Mouse (Mus musculus): ENCODE data around the gene Arhgdia.
A peak's percentile ranks its signal among the peaks of the same experiment; 100 is the strongest.
"Not testable (repeated sequence)": the region's sequence is repeated elsewhere in the genome, so short reads cannot be mapped to it uniquely, and the experiment has no call there.

Arhgdia gene

GRCm38 (mm10) chr11:120613481-120613972 is 32.1 kb upstream of the Arhgdia start:
- DNase-seq: peak; percentile 89

- DNase-seq: peak; percentile 97
Observed at GRCm38 (mm10) chr11:120612763-120613162, 31.3 kb upstream of the Arhgdia start.

GRCm38 (mm10) chr11:120610477-120611046 is 29.1 kb upstream of the Arhgdia start:
- DNase-seq: peak; percentile 90

- no peak for DNase-seq
Observed at GRCm38 (mm10) chr11:120609250-120609649, 27.8 kb upstream of the Arhgdia start.

- no peak for DNase-seq
Observed at GRCm38 (mm10) chr11:120608241-120609034, 27.0 kb upstream of the Arhgdia start, which contains the start of gene Npb. Gene Npb, plus strand, starts transcription at chr11:120608477.

- no peak for DNase-seq
Observed at GRCm38 (mm10) chr11:120606764-120607163, 25.3 kb upstream of the Arhgdia start.

- no peak for DNase-seq
Observed at GRCm38 (mm10) chr11:120605667-120606066, 24.2 kb upstream of the Arhgdia start.

- DNase-seq: no peak
Observed at GRCm38 (mm10) chr11:120603545-120603944, 22.1 kb upstream of the Arhgdia start.

- DNase-seq: no peak
Observed at GRCm38 (mm10) chr11:120600716-120601115, 19.3 kb upstream of the Arhgdia start.

GRCm38 (mm10) chr11:120598990-120599549 is 17.6 kb upstream of the Arhgdia start:
- peak; percentile 86 for DNase-seq

- DNase-seq: peak; percentile 99
Observed at GRCm38 (mm10) chr11:120598283-120598989, 17.0 kb upstream of the Arhgdia start, which contains the start of the genes Alyref and Anapc11. Gene Alyref, minus strand, starts transcription at chr11:120598365. Gene Anapc11, plus strand, starts transcription at chr11:120598421.

GRCm38 (mm10) chr11:120597240-120598235 is 16.1 kb upstream of the Arhgdia start:
- peak; percentile 93 for DNase-seq

- no peak for DNase-seq
Observed at GRCm38 (mm10) chr11:120588531-120588930, 7.1 kb upstream of the Arhgdia start.

- no peak for DNase-seq
Observed at GRCm38 (mm10) chr11:120583937-120584336, 2.5 kb upstream of the Arhgdia start.

- not testable (repeated sequence) for DNase-seq
Observed at GRCm38 (mm10) chr11:120582982-120583293, 1.5 kb upstream of the Arhgdia start.

GRCm38 (mm10) chr11:120582268-120582981 is 1.0 kb upstream of the Arhgdia start:
- DNase-seq: peak; percentile 89

GRCm38 (mm10) chr11:120580871-120581331 is 523 bp downstream of the Arhgdia start:
- DNase-seq: peak; percentile 96

- peak; percentile 96 for DNase-seq
Observed at GRCm38 (mm10) chr11:120580190-120580589, 1.2 kb downstream of the Arhgdia start.

GRCm38 (mm10) chr11:120579316-120580107 is 1.9 kb downstream of the Arhgdia start:
- DNase-seq: peak; percentile 96

GRCm38 (mm10) chr11:120578694-120579243 is 2.7 kb downstream of the Arhgdia start:
- DNase-seq: peak; percentile 94
